Mouse (Mus musculus) forebrain, embryonic 14.5 days (tissue): ENCODE measurements around the gene Tnpo2. TPM values are rescaled to one million over a fixed set of nuclear protein-coding genes. Genes with fewer than 3 reads are reported as not detected.
A peak's percentile ranks its signal among the peaks of the same experiment; 100 is the strongest.
"Not testable (repeated sequence)": the region's sequence is repeated elsewhere in the genome, so short reads cannot be mapped to it uniquely, and the experiment has no call there.

Experiments
- ATAC-seq: fragments of 200-750 bp; cut with Nextera tagmentation; 2 replicates; pipeline ENCODE4 v1.8.0; 2017; ENCODE audit warnings: mild to moderate bottlenecking, moderate library complexity
- DNase-seq: peaks from one replicate; pipeline ENCODE4 v3.0.0-alpha.2; 2015; ENCODE audit warnings: low spot score
- H3K27ac ChIP-seq: fragments of 300-500 bp; sonication (generic); 2 replicates; pipeline ENCODE4 v1.5.1; 2014; ENCODE audit warnings: low read depth, mild to moderate bottlenecking, control low read depth, low read length, moderate library complexity
- H3K27me3 ChIP-seq: fragments of 300-500 bp; sonication (generic); replicated peaks from 2 replicates; pipeline ENCODE4 v1.6.1; 2014; ENCODE audit warnings: low read length, control low read depth, mixed read lengths; ENCODE audit not compliant: control insufficient read depth, insufficient read depth
- H3K36me3 ChIP-seq: fragments of 300-500 bp; sonication (generic); 2 replicates; pipeline ENCODE4 v1.6.1; 2014; ENCODE audit warnings: low read length, control low read depth; ENCODE audit not compliant: control insufficient read depth, insufficient read depth
- H3K4me1 ChIP-seq: fragments of 300-500 bp; sonication (generic); 2 replicates; pipeline ENCODE4 v1.6.1; 2014; ENCODE audit warnings: antibody characterized with exemption, low read length, control low read depth; ENCODE audit not compliant: control insufficient read depth, insufficient read depth
- H3K4me2 ChIP-seq: fragments of 300-500 bp; sonication (generic); 2 replicates; pipeline ENCODE4 v1.6.1; 2014; ENCODE audit warnings: mild to moderate bottlenecking, control low read depth, low read length
- H3K4me3 ChIP-seq: fragments of 300-500 bp; sonication (generic); 2 replicates; pipeline ENCODE4 v1.5.1; 2014; ENCODE audit warnings: low read depth, low read length, control low read depth
- H3K9ac ChIP-seq: fragments of 300-500 bp; sonication (generic); 2 replicates; pipeline ENCODE4 v1.6.1; 2014; ENCODE audit warnings: mild to moderate bottlenecking, low read length, control low read depth, moderate library complexity
- H3K9me3 ChIP-seq: fragments of 300-500 bp; sonication (generic); replicated peaks from 2 replicates; pipeline ENCODE4 v1.6.1; 2016; ENCODE audit warnings: low read length, control low read depth, mixed read lengths; ENCODE audit not compliant: control insufficient read depth
- WGBS: fragments of 180-500 bp; shearing (Covaris S2); extraction: QIAGEN DNeasy Blood & Tissue Kit; methylation state at CpG from one replicate; pipeline ENCODE4 v1.1.7; 2014; 5-methylcytosine and 5-hydroxymethylcytosine counted together
- polyA plus RNA-seq: library from polyadenylated mRNA; unstranded; fragments of >200 nt; fragmentation: Nextera tagmentation; extraction: Ambion mirVana; gene quantifications from 2 replicates; pipeline ENCODE4 v1.2.1, GENCODE M21; 2014

Tnpo2 gene
- polyA plus RNA-seq, 1 experiment from 2014 or later, result 27.8 TPM

GRCm38 (mm10) chr8:85081216-85081555 lies 44.5 kb downstream of the Tnpo2 start, which contains the start of gene Wdr83:
Wdr83 (minus strand) TSS chr8:85081306.
- Histone ChIP-seq H3K27me3 (no peaks in the 10 kb centered on the region), H3K9ac (peak within 1 kb of the TSS; percentile 92), H3K36me3 (peaks cover 28% of the 10 kb centered on the region), H3K27ac (0 out of 2 replicates have a peak within 1 kb of the TSS, but pooled peaks have one; percentile 21), H3K4me2 (peak within 1 kb of the TSS; percentile 94), H3K4me3 (peak within 1 kb of the TSS; percentile 94), H3K4me1 (peaks cover 19% of the 10 kb centered on the region), H3K9me3 (no peaks in the 10 kb centered on the region)
- DNase-seq, result no peak
- peak; percentile 21 for ATAC-seq
- under 1% methylated on average over 9 of the region's 9 CpGs for WGBS

GRCm38 (mm10) chr8:85082169-85082568 lies 45.5 kb downstream of the Tnpo2 start:
- H3K36me3 ChIP-seq, result peaks cover 27% of the 10 kb centered on the region
- not testable (repeated sequence) for H3K27me3 ChIP-seq, H3K9me3 ChIP-seq, H3K9ac ChIP-seq, ATAC-seq, H3K27ac ChIP-seq, H3K4me3 ChIP-seq, DNase-seq
- peak overlapping the region; percentile 94; the same call in 1 of the 2 replicates for H3K4me2 ChIP-seq
- peaks cover 19% of the 10 kb centered on the region for H3K4me1 ChIP-seq
- 91% methylated on average over 4 of the region's 4 CpGs for WGBS

- WGBS, result 1% methylated on average over 30 of the region's 30 CpGs
- Histone ChIP-seq H3K36me3 (peaks cover 27% of the 10 kb centered on the region), H3K27me3 (no peaks in the 10 kb centered on the region), H3K4me1 (peaks cover 19% of the 10 kb centered on the region), H3K9ac (peak within 1 kb of the TSS; percentile 76), H3K9me3 (no peaks in the 10 kb centered on the region), H3K27ac (no peak within 1 kb of the TSS), H3K4me3 (peak within 1 kb of the TSS; percentile 52), H3K4me2 (peak within 1 kb of the TSS; percentile 81)
- DNase-seq (peak; percentile 83), ATAC-seq (peak; percentile 84)
These were observed 46.5 kb downstream of the Tnpo2 start, which contains the start of gene Man2b1 for GRCm38 (mm10) chr8:85083108-85083813. Man2b1 (plus strand) TSS chr8:85083270.

- ATAC-seq (no peak), DNase-seq (no peak)
- H3K27me3 ChIP-seq, result no peaks in the 10 kb centered on the region
- no peak overlapping the region for H3K27ac ChIP-seq
- H3K4me1 ChIP-seq, result peaks cover 16% of the 10 kb centered on the region
- H3K9ac ChIP-seq, result no peak overlapping the region
- no peak overlapping the region for H3K4me2 ChIP-seq
- no peak overlapping the region for H3K4me3 ChIP-seq
- WGBS, result 88% methylated on average over 8 of the region's 8 CpGs
- H3K9me3 ChIP-seq, result no peaks in the 10 kb centered on the region
- H3K36me3 ChIP-seq, result peaks cover 23% of the 10 kb centered on the region; the same call in 1 of the 2 replicates
These were observed 47.9 kb downstream of the Tnpo2 start for GRCm38 (mm10) chr8:85084633-85085032.

- 80% methylated on average over 3 of the region's 3 CpGs for WGBS
- H3K36me3 ChIP-seq, result peaks cover 29% of the 10 kb centered on the region; the same call in 1 of the 2 replicates
- no peak for ATAC-seq
These were observed 49.5 kb downstream of the Tnpo2 start for GRCm38 (mm10) chr8:85086238-85086637.

GRCm38 (mm10) chr8:85088771-85089170 lies 52.1 kb downstream of the Tnpo2 start:
- no peak for ATAC-seq
- Histone ChIP-seq H3K27me3 (no peaks in the 10 kb centered on the region), H3K4me2 (no peak overlapping the region), H3K4me1 (no peaks in the 10 kb centered on the region; the same call in 1 of the 2 replicates), H3K36me3 (peaks cover 35% of the 10 kb centered on the region), H3K27ac (no peak overlapping the region), H3K9ac (no peak overlapping the region), H3K4me3 (no peak overlapping the region), H3K9me3 (no peaks in the 10 kb centered on the region)
- 67% methylated on average over 2 of the region's 2 CpGs for WGBS
- no peak for DNase-seq

More at GRCm38 (mm10) chr8:85086238-85086637, 49.5 kb downstream of the Tnpo2 start:
- Histone ChIP-seq H3K27me3 (no peaks in the 10 kb centered on the region), H3K9ac (no peak overlapping the region), H3K4me3 (no peak overlapping the region), H3K27ac (no peak overlapping the region), H3K4me1 (peaks cover 14% of the 10 kb centered on the region), H3K4me2 (no peak overlapping the region), H3K9me3 (no peaks in the 10 kb centered on the region)
- DNase-seq, result no peak

- no peak for ATAC-seq
- 89% methylated on average over 11 of the region's 11 CpGs for WGBS
- H3K4me2 ChIP-seq, result no peak overlapping the region
- H3K36me3 ChIP-seq, result peaks cover 42% of the 10 kb centered on the region
- H3K27ac ChIP-seq, result no peak overlapping the region
- no peak for DNase-seq
- no peaks in the 10 kb centered on the region for H3K4me1 ChIP-seq
- H3K9me3 ChIP-seq, result no peaks in the 10 kb centered on the region
- no peak overlapping the region for H3K4me3 ChIP-seq
- H3K9ac ChIP-seq, result no peak overlapping the region
- no peaks in the 10 kb centered on the region for H3K27me3 ChIP-seq
These were observed 54.1 kb downstream of the Tnpo2 start for GRCm38 (mm10) chr8:85090856-85091255.

- Histone ChIP-seq H3K4me2 (no peak overlapping the region), H3K36me3 (peaks cover 47% of the 10 kb centered on the region), H3K4me3 (no peak overlapping the region), H3K27me3 (no peaks in the 10 kb centered on the region), H3K27ac (no peak overlapping the region), H3K9me3 (no peaks in the 10 kb centered on the region), H3K9ac (no peak overlapping the region), H3K4me1 (no peaks in the 10 kb centered on the region)
- DNase-seq, result no peak
- WGBS, result 29% methylated on average over 21 of the region's 21 CpGs
- ATAC-seq, result no peak
These were observed 54.9 kb downstream of the Tnpo2 start for GRCm38 (mm10) chr8:85091526-85092090.

GRCm38 (mm10) chr8:85095051-85095450 lies 58.3 kb downstream of the Tnpo2 start:
- Histone ChIP-seq H3K27ac (no peak overlapping the region), H3K27me3 (no peaks in the 10 kb centered on the region), H3K4me3 (no peak overlapping the region), H3K4me2 (no peak overlapping the region), H3K36me3 (peaks cover 40% of the 10 kb centered on the region), H3K9ac (no peak overlapping the region), H3K9me3 (no peaks in the 10 kb centered on the region), H3K4me1 (no peaks in the 10 kb centered on the region)
- WGBS, result 97% methylated on average over 13 of the region's 13 CpGs
- ATAC-seq, result no peak
- DNase-seq, result no peak
